In genomic region chr1:152305461-152305860, GRCm38 (mm10) we compare ENCODE assay signal across 21 mouse cellular contexts.
"Had no signal": no experiment of that assay in that cellular context is flagged by ENCODE, and none has a peak within 500 bp of the region (broad histone marks: within the 10 kb centered on the region; RNA-seq: fewer than 3 reads in every experiment).

No protein-coding gene starts in this region.

- H3K4me1 ChIP-seq: limb, embryonic 10.5 days; limb, embryonic 13.5 days; liver, embryonic 12.5 days; liver, embryonic 15.5 days; lung, embryonic 15.5 days; midbrain, embryonic 10.5 days; midbrain, embryonic 13.5 days; neural tube, embryonic 13.5 days had no signal

- H3K27me3 ChIP-seq: limb, embryonic 13.5 days; liver, embryonic 12.5 days; liver, embryonic 15.5 days; lung, embryonic 15.5 days; megakaryocyte, embryonic 14.5 days; midbrain, embryonic 13.5 days; neural tube, embryonic 13.5 days had no signal

- H3K36me3 ChIP-seq: limb, embryonic 10.5 days; limb, embryonic 13.5 days; liver, embryonic 12.5 days; liver, embryonic 15.5 days; lung, embryonic 15.5 days; midbrain, embryonic 10.5 days; midbrain, embryonic 13.5 days; neural tube, embryonic 13.5 days had no signal

- H3K4me3 ChIP-seq: layer of hippocampus, adult 2 months; limb, embryonic 10.5 days; limb, embryonic 13.5 days; liver, embryonic 12.5 days; liver, embryonic 15.5 days; lung, embryonic 15.5 days; megakaryocyte, embryonic 14.5 days; midbrain, embryonic 10.5 days; midbrain, embryonic 13.5 days; myocyte; neural tube, embryonic 13.5 days had no signal

- H3K9ac ChIP-seq: limb, embryonic 13.5 days; liver, embryonic 12.5 days; liver, embryonic 15.5 days; lung, embryonic 15.5 days; midbrain, embryonic 13.5 days; neural tube, embryonic 13.5 days had no signal

- H3K9me3 ChIP-seq: limb, embryonic 10.5 days; limb, embryonic 13.5 days; liver, embryonic 12.5 days; liver, embryonic 15.5 days; lung, embryonic 15.5 days; megakaryocyte, embryonic 14.5 days; midbrain, embryonic 10.5 days; midbrain, embryonic 13.5 days; neural tube, embryonic 13.5 days had no signal

- H3K4me2 ChIP-seq: limb, embryonic 13.5 days; liver, embryonic 12.5 days; liver, embryonic 15.5 days; lung, embryonic 15.5 days; midbrain, embryonic 13.5 days; neural tube, embryonic 13.5 days had no signal

- ATAC-seq: liver, embryonic 12.5 days; midbrain, embryonic 13.5 days; midbrain, embryonic 16.5 days had no signal

- H3K27ac ChIP-seq: kidney, postnatal 0 days; layer of hippocampus, adult 2 months; limb, embryonic 10.5 days; limb, embryonic 13.5 days; liver, embryonic 12.5 days; liver, embryonic 15.5 days; lung, embryonic 15.5 days; midbrain, embryonic 10.5 days; midbrain, embryonic 13.5 days; neural tube, embryonic 13.5 days; stomach, postnatal 0 days had no signal

- DNase-seq: kidney, postnatal 25 days; liver; lung, adult 18-20 months; lung, postnatal 10 days; lung, postnatal 36 days; retina, postnatal 1 day; thymus, postnatal 25 days had no signal
